Mouse (Mus musculus): ENCODE data around the gene Ahcy.

GRCm38 (mm10) chr2:155099994-155100795 is 25.9 kb upstream of the Ahcy start:
- TF ChIP-seq CTCF (conservative IDR thresholded peaks at IDR 0.05; ENCODE audit: low read length), result no peak
- no peak for TF ChIP-seq NANOG (IDR thresholded peaks at IDR 0.05; ENCODE audit: borderline replicate concordance, low read length)
- TF ChIP-seq POU5F1 (IDR thresholded peaks at IDR 0.05; ENCODE audit: borderline replicate concordance, low read length), result no peak
